Mouse (Mus musculus) embryonic facial prominence, embryonic 13.5 days (tissue): ENCODE data around the gene Atcay. TPM values are rescaled to one million over a fixed set of nuclear protein-coding genes. Genes with fewer than 3 reads are reported as not detected.

Source experiments
- ATAC-seq: fragments of 200-750 bp; cut with Nextera tagmentation; 2 replicates; pipeline ENCODE4 v1.8.0; 2017; ENCODE audit warnings: low read depth; ENCODE audit not compliant: insufficient number of reproducible peaks, insufficient read depth, low FRiP score, low TSS enrichment
- H3K27ac ChIP-seq: fragments of 300-500 bp; sonication (generic); 2 replicates; pipeline ENCODE4 v1.5.1; 2015; ENCODE audit warnings: moderate library complexity, mild to moderate bottlenecking, inconsistent platforms
- H3K27me3 ChIP-seq: fragments of 300-500 bp; sonication (generic); 2 replicates; pipeline ENCODE4 v1.6.1; 2015; ENCODE audit warnings: mild to moderate bottlenecking, inconsistent platforms
- H3K36me3 ChIP-seq: fragments of 300-500 bp; sonication (generic); 2 replicates; pipeline ENCODE4 v1.6.1; 2015; ENCODE audit warnings: mild to moderate bottlenecking, inconsistent platforms
- H3K4me1 ChIP-seq: fragments of 300-500 bp; sonication (generic); 2 replicates; pipeline ENCODE4 v1.6.1; 2015; ENCODE audit warnings: inconsistent platforms
- H3K4me2 ChIP-seq: fragments of 300-500 bp; sonication (generic); 2 replicates; pipeline ENCODE4 v1.6.1; 2015; ENCODE audit warnings: moderate library complexity, mild to moderate bottlenecking, inconsistent platforms
- H3K4me3 ChIP-seq: fragments of 300-500 bp; sonication (generic); 2 replicates; pipeline ENCODE4 v1.5.1; 2015; ENCODE audit warnings: mild to moderate bottlenecking, inconsistent platforms
- H3K9ac ChIP-seq: fragments of 300-500 bp; sonication (generic); 2 replicates; pipeline ENCODE4 v1.6.1; 2015; ENCODE audit warnings: mild to moderate bottlenecking, inconsistent platforms
- H3K9me3 ChIP-seq: fragments of 300-500 bp; sonication (generic); 2 replicates; pipeline ENCODE4 v1.6.1; 2016; ENCODE audit warnings: inconsistent platforms
- WGBS: fragments of 180-500 bp; shearing (Covaris S2); methylation state at CpG from one replicate; pipeline ENCODE4 v1.1.7; 2015; ENCODE audit warnings: mixed read lengths; 5-methylcytosine and 5-hydroxymethylcytosine counted together
- polyA plus RNA-seq: library from polyadenylated mRNA; unstranded; fragments of >200 nt; fragmentation: Nextera tagmentation; extraction: Ambion mirVana; gene quantifications from 2 replicates; pipeline ENCODE4 v1.2.1, GENCODE M21; 2015

Gene Atcay
- polyA plus RNA-seq, result 1.3 and 1.8 TPM in 2 replicates

GRCm38 (mm10) chr10:81230438-81231332 is at the start of gene Atcay:
Gene Atcay, minus strand, starts transcription at chr10:81230833.
- Histone ChIP-seq H3K27me3 (peaks cover 46% of the 10 kb centered on the region), H3K4me1 (peaks cover 22% of the 10 kb centered on the region), H3K9ac (peak within 1 kb of the TSS; percentile 54), H3K27ac (no peak within 1 kb of the TSS), H3K4me2 (peak within 1 kb of the TSS; percentile 52), H3K9me3 (no peaks in the 10 kb centered on the region), H3K4me3 (peak within 1 kb of the TSS; percentile 28), H3K36me3 (no peaks in the 10 kb centered on the region)
- 6% methylated on average over 27 of the region's 27 CpGs for WGBS
- no peak for ATAC-seq

DNA sequence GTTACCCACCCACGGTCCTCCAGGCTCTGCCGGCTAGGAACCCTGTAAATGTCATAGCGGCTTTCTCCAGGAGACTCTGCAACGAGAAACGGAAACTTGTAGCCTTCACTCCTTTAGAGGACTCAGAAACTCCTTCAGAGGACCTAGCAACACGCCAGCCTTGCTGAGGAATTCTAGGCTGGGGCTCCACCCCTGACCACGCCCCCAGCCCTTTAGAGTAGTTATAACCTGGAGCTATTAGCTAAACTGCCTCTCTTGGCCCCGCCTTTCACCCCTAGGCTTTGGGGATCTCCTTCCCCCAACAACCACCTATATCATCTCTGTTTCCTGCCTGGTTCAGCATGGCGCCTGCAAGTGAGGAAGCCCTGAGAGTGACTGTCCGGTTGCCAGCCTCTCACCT is 48.9 kb upstream of the Atcay start:
- Histone ChIP-seq H3K36me3 (no peaks in the 10 kb centered on the region), H3K9ac (peak overlapping the region; percentile 46; the same call in 1 of the 2 replicates), H3K27ac (no peak overlapping the region), H3K27me3 (peaks cover 35% of the 10 kb centered on the region), H3K4me3 (no peak overlapping the region), H3K9me3 (no peaks in the 10 kb centered on the region), H3K4me1 (peaks cover 15% of the 10 kb centered on the region), H3K4me2 (no peak overlapping the region)
- WGBS, result 37% methylated on average over 10 of the region's 10 CpGs
- ATAC-seq, result no peak

DNA sequence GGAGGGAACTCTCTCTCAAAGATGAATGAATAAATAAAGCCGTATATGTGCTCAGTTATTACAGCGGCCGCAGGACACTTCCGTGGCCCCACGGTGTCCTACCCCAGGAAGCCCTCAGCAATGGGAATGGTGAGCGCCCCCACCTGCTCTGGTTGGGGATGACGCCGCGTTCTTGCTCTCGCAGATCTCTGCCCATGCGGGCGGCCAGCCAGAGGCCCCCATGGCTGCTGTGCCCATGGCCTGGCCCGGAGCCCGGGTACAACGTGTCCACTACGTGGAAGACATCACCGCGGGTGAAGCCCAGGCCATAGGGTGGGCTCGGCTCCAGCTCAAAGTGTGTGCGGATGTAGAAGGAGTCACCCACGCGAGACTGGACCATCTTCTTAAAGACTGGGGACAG is 47.0 kb upstream of the Atcay start:
- no peak for ATAC-seq
- no peaks in the 10 kb centered on the region for H3K9me3 ChIP-seq
- peaks cover 13% of the 10 kb centered on the region for H3K36me3 ChIP-seq
- H3K4me3 ChIP-seq, result no peak overlapping the region
- no peak overlapping the region for H3K4me2 ChIP-seq
- peaks cover 17% of the 10 kb centered on the region for H3K27me3 ChIP-seq
- no peak overlapping the region for H3K27ac ChIP-seq
- H3K4me1 ChIP-seq, result peaks cover 7% of the 10 kb centered on the region
- H3K9ac ChIP-seq, result no peak overlapping the region
- WGBS, result 82% methylated on average over 22 of the region's 22 CpGs

DNA sequence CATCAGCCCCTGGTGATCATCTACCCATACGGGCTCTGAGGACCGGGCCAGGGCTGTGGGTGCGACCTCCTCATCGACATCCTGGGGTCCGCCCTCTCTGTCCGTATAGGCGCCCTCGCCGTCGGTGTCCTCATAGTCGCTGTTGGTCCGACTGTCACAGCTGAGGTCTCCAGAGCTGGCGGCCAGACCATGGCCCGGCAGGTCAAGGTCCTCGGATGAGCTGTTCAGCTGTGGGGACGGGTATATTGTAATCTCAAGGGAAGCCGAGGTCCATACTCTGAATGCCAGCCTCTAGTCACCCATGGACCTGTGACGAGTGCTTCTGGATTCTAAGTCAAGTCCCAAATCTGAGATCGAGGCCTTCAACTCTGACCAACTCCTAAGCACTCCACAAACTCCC is 43.2 kb upstream of the Atcay start:
- 95% methylated on average over 19 of the region's 19 CpGs for WGBS
- no peak overlapping the region for H3K9ac ChIP-seq
- no peaks in the 10 kb centered on the region for H3K27me3 ChIP-seq
- no peak for ATAC-seq
- no peaks in the 10 kb centered on the region for H3K9me3 ChIP-seq
- H3K4me3 ChIP-seq, result no peak overlapping the region
- H3K4me2 ChIP-seq, result no peak overlapping the region
- peaks cover 43% of the 10 kb centered on the region for H3K36me3 ChIP-seq
- H3K27ac ChIP-seq, result no peak overlapping the region
- H3K4me1 ChIP-seq, result peaks cover 6% of the 10 kb centered on the region

DNA sequence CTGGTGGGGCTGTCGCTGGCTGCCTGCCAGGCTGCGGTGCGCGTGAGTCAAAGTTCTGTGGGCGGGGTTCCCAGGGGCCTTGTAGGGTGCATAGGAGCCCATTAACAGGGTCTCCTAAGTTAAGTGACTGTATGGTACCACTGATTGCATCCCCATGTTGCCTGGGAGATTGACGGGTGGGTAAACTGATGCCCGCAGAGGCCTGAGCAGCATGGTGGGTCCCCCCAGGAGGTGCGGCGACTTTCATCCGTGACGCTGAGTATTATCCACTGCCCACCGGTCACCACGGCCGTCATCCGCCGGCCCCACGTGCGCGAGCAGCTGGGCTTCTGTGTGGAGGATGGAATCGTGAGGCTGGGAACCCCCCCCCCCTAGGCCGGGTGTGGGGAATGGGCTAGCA is 41.7 kb upstream of the Atcay start:
- Histone ChIP-seq H3K9ac (no peak overlapping the region), H3K27me3 (no peaks in the 10 kb centered on the region), H3K4me3 (no peak overlapping the region), H3K36me3 (peaks cover 43% of the 10 kb centered on the region), H3K9me3 (no peaks in the 10 kb centered on the region), H3K4me2 (no peak overlapping the region), H3K4me1 (peaks cover 16% of the 10 kb centered on the region), H3K27ac (no peak overlapping the region)
- 96% methylated on average over 21 of the region's 21 CpGs for WGBS
- no peak for ATAC-seq

- no peak overlapping the region for H3K27ac ChIP-seq
- peak overlapping the region; percentile 92 for H3K9ac ChIP-seq
- peaks cover 59% of the 10 kb centered on the region for H3K36me3 ChIP-seq
- H3K4me1 ChIP-seq, result peaks cover 25% of the 10 kb centered on the region
- H3K9me3 ChIP-seq, result no peaks in the 10 kb centered on the region
- peak overlapping the region; percentile 84 for H3K4me2 ChIP-seq
- no peak for ATAC-seq
- H3K27me3 ChIP-seq, result no peaks in the 10 kb centered on the region
- H3K4me3 ChIP-seq, result peak overlapping the region; percentile 80
- 82% methylated on average over 16 of the region's 16 CpGs for WGBS
These were observed 38.2 kb upstream of the Atcay start for GRCm38 (mm10) chr10:81268643-81269412.

GRCm38 (mm10) chr10:81268056-81268455 is 37.4 kb upstream of the Atcay start:
- Histone ChIP-seq H3K4me1 (peaks cover 25% of the 10 kb centered on the region), H3K9me3 (no peaks in the 10 kb centered on the region), H3K9ac (peak overlapping the region; percentile 92), H3K27ac (no peak overlapping the region), H3K4me2 (peak overlapping the region; percentile 84), H3K36me3 (peaks cover 59% of the 10 kb centered on the region), H3K4me3 (peak overlapping the region; percentile 80), H3K27me3 (no peaks in the 10 kb centered on the region)
- 5% methylated on average over 23 of the region's 23 CpGs for WGBS
- ATAC-seq, result 0 out of 2 replicates have a peak, but pooled peaks have one; percentile 35

GRCm38 (mm10) chr10:81266211-81267105 is 35.8 kb upstream of the Atcay start, which contains the start of the genes Mrpl54 and Apba3:
Gene Mrpl54, minus strand, starts transcription at chr10:81266934.
Gene Apba3, plus strand, starts transcription at chr10:81266960.
- Histone ChIP-seq H3K27ac (peak within 1 kb of the TSS; percentile 89), H3K9me3 (no peaks in the 10 kb centered on the region), H3K36me3 (peaks cover 59% of the 10 kb centered on the region), H3K4me2 (peak within 1 kb of the TSS; percentile 84), H3K27me3 (no peaks in the 10 kb centered on the region), H3K4me3 (peak within 1 kb of the TSS; percentile 80), H3K9ac (peak within 1 kb of the TSS; percentile 92), H3K4me1 (peaks cover 25% of the 10 kb centered on the region)
- peak; percentile 86 for ATAC-seq
- WGBS, result under 1% methylated on average over 48 of the region's 48 CpGs

DNA sequence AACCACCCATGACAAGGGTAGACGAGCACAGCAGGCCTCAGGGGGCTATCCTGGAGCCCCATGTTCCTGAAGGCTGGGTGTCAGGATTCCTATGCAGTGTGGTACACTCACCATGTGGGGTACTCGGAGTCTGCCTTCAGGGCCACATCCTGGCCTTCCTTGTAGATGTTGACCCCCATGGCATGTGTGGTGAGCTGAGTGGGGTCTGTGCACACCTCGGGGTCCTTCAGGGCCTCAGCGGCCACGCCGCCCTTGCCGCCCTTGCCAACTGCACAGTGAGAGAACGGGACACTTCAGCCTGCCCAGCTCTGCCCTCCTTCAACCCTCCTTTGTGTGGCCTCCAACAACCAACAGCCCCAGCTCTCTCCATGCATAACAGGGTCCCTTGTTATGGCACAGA is 34.9 kb upstream of the Atcay start:
- peaks cover 3% of the 10 kb centered on the region for H3K27me3 ChIP-seq
- ATAC-seq, result no peak
- peak overlapping the region; percentile 7; the same call in 1 of the 2 replicates for H3K27ac ChIP-seq
- H3K4me1 ChIP-seq, result peaks cover 25% of the 10 kb centered on the region
- WGBS, result 94% methylated on average over 8 of the region's 8 CpGs
- H3K9ac ChIP-seq, result peak overlapping the region; percentile 80
- H3K9me3 ChIP-seq, result peaks cover 4% of the 10 kb centered on the region
- peak overlapping the region; percentile 69 for H3K4me2 ChIP-seq
- H3K36me3 ChIP-seq, result peaks cover 54% of the 10 kb centered on the region
- H3K4me3 ChIP-seq, result peak overlapping the region; percentile 67

- no peak overlapping the region for H3K9ac ChIP-seq
- no peak overlapping the region for H3K4me3 ChIP-seq
- no peak overlapping the region for H3K4me2 ChIP-seq
- no peak overlapping the region for H3K27ac ChIP-seq
- ATAC-seq, result no peak
- H3K9me3 ChIP-seq, result peaks cover 5% of the 10 kb centered on the region
- 92% methylated on average over 4 of the region's 4 CpGs for WGBS
- peaks cover 25% of the 10 kb centered on the region for H3K4me1 ChIP-seq
- H3K27me3 ChIP-seq, result peaks cover 48% of the 10 kb centered on the region
- H3K36me3 ChIP-seq, result peaks cover 45% of the 10 kb centered on the region
These were observed 30.4 kb upstream of the Atcay start for GRCm38 (mm10) chr10:81261025-81261424.
